Mouse (Mus musculus) right cerebral cortex, adult 18-20 months (tissue): Measurements from ENCODE around the gene Rlim.
A peak's percentile ranks its signal among the peaks of the same experiment; 100 is the strongest.

Source experiments
- DNase-seq: peaks from one replicate; pipeline ENCODE4 v3.0.0; 2022; ENCODE audit warnings: mixed read lengths

Gene Rlim

DNA sequence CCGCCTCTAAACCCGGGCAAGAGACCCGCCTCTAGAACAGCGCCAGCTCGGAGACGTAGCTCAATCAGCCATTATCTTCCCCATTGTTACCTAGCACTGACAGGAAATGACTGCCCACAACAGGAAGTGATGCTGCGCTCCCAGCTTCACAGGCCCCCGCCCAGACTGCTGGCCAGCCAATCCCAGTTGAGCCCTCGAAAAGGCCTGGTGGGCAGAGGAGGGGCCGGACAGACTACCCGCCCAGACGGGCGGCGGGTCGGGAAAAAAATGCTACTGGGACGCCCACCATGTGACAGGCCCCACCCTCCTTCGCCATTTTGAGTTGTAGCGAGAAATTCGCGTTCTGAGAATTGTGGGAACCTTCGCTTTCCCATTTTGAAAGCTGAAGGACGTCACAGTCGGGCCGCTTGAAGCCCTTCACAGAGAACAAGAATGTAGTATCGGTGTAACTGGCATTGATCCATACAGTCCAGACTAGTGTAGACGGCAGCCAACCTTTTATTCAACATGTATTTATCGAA lies at the start of gene Rlim:
TSS of gene Rlim (minus strand) at position 116 of the 521 bp plus-strand sequence.
- peak; percentile 95 for DNase-seq

DNA sequence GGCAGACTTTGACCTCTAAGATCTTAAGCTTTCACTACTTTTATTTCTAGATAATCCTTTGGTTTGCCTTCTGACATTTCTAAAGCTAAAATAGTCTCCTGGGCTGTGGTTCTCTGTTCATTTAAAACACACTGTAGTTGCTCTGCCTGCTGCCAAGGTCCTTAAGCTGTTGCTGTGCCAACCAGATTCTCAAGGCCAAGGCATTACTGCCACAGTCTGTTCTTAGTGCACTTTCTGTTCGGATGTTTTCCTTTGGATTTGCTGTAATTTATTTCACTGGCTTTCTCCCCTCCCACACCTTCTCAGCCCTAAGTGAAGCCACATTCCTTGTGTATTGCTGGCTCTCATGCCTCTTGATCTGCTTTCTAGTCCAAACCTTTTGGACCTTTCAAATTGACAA lies 36.1 kb upstream of the Rlim start:
- DNase-seq = no peak

- DNase-seq = no peak
Observed at GRCm38 (mm10) chrX:104015048-104015447, 34.0 kb upstream of the Rlim start.

DNA sequence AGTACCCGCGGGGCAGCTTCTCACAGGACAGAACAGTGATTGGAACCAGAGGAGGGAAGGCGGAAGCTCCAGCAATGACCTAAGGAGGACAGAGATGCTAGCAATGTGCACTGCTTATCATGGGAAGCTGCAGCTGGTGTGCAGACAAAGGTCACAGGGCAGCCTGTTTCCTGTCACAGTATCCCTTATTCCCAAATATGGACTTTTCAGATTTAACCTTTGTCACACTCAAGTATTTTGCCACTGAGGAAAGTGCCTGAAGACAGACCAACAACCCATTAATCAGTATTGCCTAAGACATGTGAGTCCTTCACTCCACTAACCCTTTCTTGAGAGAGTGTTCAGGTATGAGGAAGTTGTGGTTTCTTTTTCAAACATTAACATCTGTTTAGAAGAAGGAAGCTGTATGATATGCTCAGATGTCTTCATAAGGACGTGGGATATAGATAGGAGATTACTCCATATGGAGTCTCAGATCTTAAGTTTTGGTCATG lies 32.3 kb upstream of the Rlim start:
- DNase-seq = no peak

DNA sequence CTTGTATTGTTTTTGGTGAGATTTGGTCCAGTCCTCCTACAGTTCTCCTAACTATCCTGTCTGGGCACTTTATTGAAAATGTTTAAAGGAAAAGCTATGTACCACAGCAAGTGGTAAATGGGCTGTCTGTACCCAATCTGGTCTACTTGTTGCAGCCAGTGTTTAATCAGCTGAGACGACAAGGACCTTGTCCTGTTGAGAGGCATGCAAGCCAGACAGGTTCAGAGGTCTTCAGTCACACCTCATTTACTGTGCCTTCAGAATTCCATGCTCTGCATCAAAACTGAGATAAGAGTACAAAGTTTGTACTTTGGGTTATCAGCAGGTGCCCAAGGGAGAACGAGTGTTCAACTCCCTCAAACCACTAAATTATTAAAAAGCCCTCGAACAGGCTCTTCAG lies 13.7 kb upstream of the Rlim start:
- DNase-seq = no peak

DNA sequence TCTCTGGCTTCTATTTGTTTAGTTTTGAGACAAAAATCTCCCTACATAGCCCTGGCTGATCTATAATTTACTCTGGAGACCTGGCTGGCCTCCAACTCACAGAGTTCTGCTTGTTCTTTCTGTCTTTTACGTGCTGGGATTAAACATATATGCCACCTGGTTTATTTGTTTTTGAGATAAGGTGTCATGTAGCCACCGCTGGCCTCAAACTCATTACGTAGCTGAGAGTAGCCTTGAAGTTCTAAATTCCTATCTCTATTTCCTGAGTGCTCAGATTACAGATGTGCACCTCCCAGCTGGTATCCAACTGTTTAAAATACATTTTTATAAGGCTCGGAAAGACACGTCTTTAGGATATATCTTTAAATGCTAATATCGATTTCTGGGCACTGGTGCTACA lies 12.8 kb upstream of the Rlim start:
- no peak for DNase-seq

- no peak for DNase-seq
Observed at GRCm38 (mm10) chrX:103991702-103992101, 10.6 kb upstream of the Rlim start.

- DNase-seq = no peak
Observed at GRCm38 (mm10) chrX:103990392-103990791, 9.3 kb upstream of the Rlim start.

DNA sequence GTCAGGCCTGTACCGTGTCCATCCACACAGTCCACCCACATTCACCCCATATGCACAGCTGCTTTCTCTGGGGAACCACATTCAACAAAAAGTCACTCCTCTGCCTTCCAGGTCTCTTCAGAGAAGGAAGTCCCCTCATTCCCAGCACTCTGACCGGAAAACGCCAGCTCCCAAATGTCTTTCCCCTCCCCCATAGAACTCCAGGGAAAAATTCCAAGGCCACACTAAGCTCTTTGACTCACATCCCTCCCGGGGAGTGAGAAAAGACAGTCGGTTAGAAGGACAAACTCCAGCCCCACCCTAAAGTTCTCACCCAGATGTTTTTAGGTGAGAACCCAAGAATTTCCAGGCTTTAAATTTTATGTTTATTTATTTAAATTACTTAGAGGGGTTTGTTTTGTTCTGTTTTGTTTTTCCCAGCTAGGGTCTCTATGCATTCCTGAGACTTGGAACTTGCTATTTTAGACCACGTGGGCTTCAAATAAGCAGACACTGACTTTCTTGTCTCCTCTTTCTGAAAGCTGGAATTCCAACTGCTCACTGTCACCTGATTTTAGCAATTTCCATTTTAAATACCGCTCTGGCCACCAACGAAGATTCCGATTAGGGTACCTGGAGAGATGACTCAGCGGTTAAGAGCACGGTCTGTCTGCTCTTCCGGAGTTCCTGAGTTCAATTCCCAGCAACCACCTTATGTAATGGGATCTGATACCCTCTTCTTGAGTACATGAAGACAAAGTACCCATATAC lies 6.3 kb upstream of the Rlim start:
- no peak for DNase-seq

GRCm38 (mm10) chrX:103986159-103986558 lies 5.1 kb upstream of the Rlim start:
- no peak for DNase-seq

DNA sequence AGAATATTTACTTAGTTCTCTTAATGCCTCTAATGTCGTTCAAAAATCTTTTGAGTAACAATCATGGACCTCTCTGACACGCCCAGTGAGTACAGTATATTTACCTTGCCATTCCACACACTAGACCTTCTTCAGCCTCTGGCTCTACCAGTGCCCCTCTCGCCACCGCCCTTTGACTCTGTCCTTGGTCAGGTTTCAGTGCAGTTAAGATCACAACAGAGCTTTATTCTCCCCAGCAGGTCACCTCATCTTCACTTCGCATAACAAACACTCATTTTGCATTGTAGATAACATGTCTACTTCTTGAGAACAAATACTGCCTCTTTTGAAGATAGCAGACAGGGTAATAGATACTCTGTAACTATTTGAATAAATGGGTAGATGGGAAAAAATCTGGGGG lies 3.9 kb upstream of the Rlim start:
- DNase-seq = no peak

GRCm38 (mm10) chrX:103981806-103982205 lies 722 bp upstream of the Rlim start:
- DNase-seq = no peak

GRCm38 (mm10) chrX:103980590-103981168 lies 405 bp downstream of the Rlim start:
- DNase-seq = peak; percentile 6

GRCm38 (mm10) chrX:103980036-103980435 lies 1.0 kb downstream of the Rlim start:
- no peak for DNase-seq

GRCm38 (mm10) chrX:103939701-103940100 lies 41.4 kb downstream of the Rlim start:
- DNase-seq = no peak

DNA sequence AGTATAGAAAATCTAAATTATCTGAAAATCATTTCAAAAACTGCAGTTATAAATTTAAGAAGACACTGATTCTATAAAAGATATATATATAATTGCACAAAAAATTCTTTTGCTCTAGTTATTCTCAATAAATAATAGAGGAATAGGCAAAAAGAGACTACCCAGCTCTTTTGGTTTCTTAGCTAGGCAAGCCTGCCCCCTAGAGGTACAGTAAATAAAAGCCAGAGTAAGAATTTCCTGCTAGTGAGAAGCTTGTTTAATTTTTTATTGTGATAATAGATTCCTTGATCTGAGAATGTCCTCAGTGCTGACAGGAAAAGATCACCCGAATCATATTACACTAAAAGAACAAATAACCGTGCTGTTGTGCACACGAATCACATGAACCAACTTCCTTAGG lies 43.8 kb downstream of the Rlim start:
- DNase-seq = peak; percentile 21

GRCm38 (mm10) chrX:103922436-103922835 lies 58.6 kb downstream of the Rlim start:
- DNase-seq = no peak

DNA sequence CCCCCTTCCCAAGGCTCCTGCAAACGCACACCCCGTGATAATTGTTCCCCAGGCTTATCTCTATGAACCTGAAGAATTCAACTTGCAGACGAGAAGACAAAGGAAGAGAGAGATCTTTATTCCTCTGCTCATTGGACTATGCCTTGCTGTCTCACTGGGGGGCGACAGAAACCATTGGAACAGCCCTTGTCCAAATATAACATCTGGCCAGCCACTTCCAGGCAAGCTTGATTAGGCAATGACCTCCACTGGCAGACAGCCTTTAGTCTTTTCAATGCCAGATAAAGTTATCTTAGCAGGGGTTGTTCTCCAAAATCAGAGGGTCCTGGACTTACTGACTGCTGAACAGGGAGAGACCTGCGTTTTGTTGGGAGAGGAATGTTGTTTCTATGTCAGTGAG lies 62.1 kb downstream of the Rlim start:
- DNase-seq = no peak

DNA sequence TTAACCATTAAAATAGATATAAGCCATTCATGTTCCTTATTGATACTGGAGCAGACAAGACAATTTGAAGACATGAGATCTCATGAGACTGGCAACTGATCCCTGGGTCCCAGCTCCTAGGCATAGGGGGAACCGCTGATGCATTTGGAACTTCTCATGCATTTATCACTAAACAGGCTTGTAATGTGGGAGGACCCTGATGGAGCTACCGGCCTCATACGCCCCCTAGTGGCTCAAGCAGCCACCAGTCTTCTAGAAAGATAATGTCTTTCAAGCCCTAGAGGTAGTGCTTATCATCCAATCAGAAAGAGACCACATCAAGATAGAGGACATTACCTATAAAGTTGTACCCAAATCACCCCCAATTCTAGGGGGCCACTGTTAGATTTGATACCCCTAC lies 66.3 kb downstream of the Rlim start:
- peak; percentile 9 for DNase-seq
